Mouse (Mus musculus) small intestine, adult 10 weeks (tissue): ENCODE data around the gene Zfp275. TPM values are rescaled to one million over a fixed set of nuclear protein-coding genes. Genes with fewer than 3 reads are reported as not detected.

ENCODE experiments used
- polyA plus RNA-seq: library from polyadenylated mRNA; stranded (reverse); fragments of 350-450 nt; fragmentation: Illumina TruSeq; extraction: RNeasy Lipid Tissue Mini Kit (QIAGEN cat#74804); gene quantifications from one replicate; pipeline ENCODE4 v1.2.3, GENCODE M21; 2014; ENCODE audit warnings: low replicate concordance

Zfp275 gene
- polyA plus RNA-seq, result 6.1 TPM

GRCm38 (mm10) chrX:73342483-73342895, at the start of gene Zfp275:
Zfp275 (plus strand) TSS chrX:73342621.

GRCm38 (mm10) chrX:73292876-73293275, 49.5 kb upstream of the Zfp275 start, which contains the start of the genes Xlr5a and Xlr5c:
Xlr5a (minus strand) TSS chrX:73292976.
Xlr5c (minus strand) TSS chrX:73292976.

GRCm38 (mm10) chrX:73336740-73337139, 5.7 kb upstream of the Zfp275 start, which contains the start of gene Gm45015:
Gm45015 (minus strand) TSS chrX:73336840.

GRCm38 (mm10) chrX:73398636-73399035, 56.2 kb downstream of the Zfp275 start, which contains the start of gene Gm18336:
Gm18336 (minus strand) TSS chrX:73398736.

Other genes with a start within 250 kb of the Zfp275 start
- 8.7 TPM for gene Xlr3a, start 245.5 kb upstream of the Zfp275 start, polyA plus RNA-seq
- not detected for gene Gm14685, start 225.6 kb upstream of the Zfp275 start, polyA plus RNA-seq
- gene Xlr5b, start 193.8 kb upstream of the Zfp275 start, polyA plus RNA-seq, result not detected
- gene DXBay18, start 193.2 kb upstream of the Zfp275 start, polyA plus RNA-seq, result not detected
- gene Spin2d, start 165.6 kb upstream of the Zfp275 start, polyA plus RNA-seq, result not detected
- 7.8 TPM for gene Xlr3b, start 150.4 kb upstream of the Zfp275 start, polyA plus RNA-seq
- gene Xlr4b, start 128.3 kb upstream of the Zfp275 start, polyA plus RNA-seq, result 25.4 TPM
- 9.3 TPM for gene F8a, start 114.3 kb upstream of the Zfp275 start, polyA plus RNA-seq
- gene Xlr4c, start 99.5 kb upstream of the Zfp275 start, polyA plus RNA-seq, result 6.4 TPM
- gene Xlr3c, start 77.2 kb upstream of the Zfp275 start, polyA plus RNA-seq, result not detected
- gene Xlr5a, start 49.6 kb upstream of the Zfp275 start, polyA plus RNA-seq, result not detected
- gene Xlr5c, start 49.6 kb upstream of the Zfp275 start, polyA plus RNA-seq, result 0.48 TPM
- not detected for gene Gm45015, start 5.8 kb upstream of the Zfp275 start, polyA plus RNA-seq
- gene Gm18336, start 56.1 kb downstream of the Zfp275 start, polyA plus RNA-seq, result not detected
- gene Zfp92, start 68.5 kb downstream of the Zfp275 start, polyA plus RNA-seq, result 1.2 TPM
- not detected for gene Trex2, start 92.7 kb downstream of the Zfp275 start, polyA plus RNA-seq
- 2.8 TPM for gene Haus7, start 116.4 kb downstream of the Zfp275 start, polyA plus RNA-seq
- 47.9 TPM for gene Bgn, start 141.0 kb downstream of the Zfp275 start, polyA plus RNA-seq
- gene Atp2b3, start 160.5 kb downstream of the Zfp275 start, polyA plus RNA-seq, result not detected